Mouse (Mus musculus) intestine, embryonic 16.5 days (tissue): ENCODE results near the gene Frmd8. TPM values are rescaled to one million over a fixed set of nuclear protein-coding genes. Genes with fewer than 3 reads are reported as not detected.
A peak's percentile ranks its signal among the peaks of the same experiment; 100 is the strongest.

Experiments
- ATAC-seq: fragments of 200-750 bp; cut with Nextera tagmentation; 2 replicates; pipeline ENCODE4 v1.8.0; 2017; ENCODE audit warnings: moderate TSS enrichment, moderate library complexity
- H3K27ac ChIP-seq: fragments of 300-500 bp; sonication (generic); 2 replicates; pipeline ENCODE4 v1.5.1; 2014; ENCODE audit warnings: mild to moderate bottlenecking, low read length
- H3K27me3 ChIP-seq: fragments of 300-500 bp; sonication (generic); replicated peaks from 2 replicates; pipeline ENCODE4 v1.6.1; 2014; ENCODE audit warnings: low read length, control low read depth, mixed read lengths; ENCODE audit not compliant: control insufficient read depth, insufficient read depth
- H3K36me3 ChIP-seq: fragments of 300-500 bp; sonication (generic); 2 replicates; pipeline ENCODE4 v1.6.1; 2014; ENCODE audit warnings: low read length, control low read depth; ENCODE audit not compliant: control insufficient read depth, insufficient read depth
- H3K4me1 ChIP-seq: fragments of 300-500 bp; sonication (generic); 2 replicates; pipeline ENCODE4 v1.6.1; 2014; ENCODE audit warnings: low read length, control low read depth, mixed read lengths; ENCODE audit not compliant: control insufficient read depth, insufficient read depth
- H3K4me2 ChIP-seq: fragments of 300-500 bp; sonication (generic); 2 replicates; pipeline ENCODE4 v1.6.1; 2014; ENCODE audit warnings: low read depth, low read length, control low read depth
- H3K4me3 ChIP-seq: fragments of 300-500 bp; sonication (generic); 2 replicates; pipeline ENCODE4 v1.5.1; 2014; ENCODE audit warnings: mild to moderate bottlenecking, low read length
- H3K9ac ChIP-seq: fragments of 300-500 bp; sonication (generic); 2 replicates; pipeline ENCODE4 v1.6.1; 2014; ENCODE audit warnings: low read depth, low read length
- H3K9me3 ChIP-seq: fragments of 300-500 bp; sonication (generic); 2 replicates; pipeline ENCODE4 v1.6.1; 2016; ENCODE audit warnings: low read length, control low read depth; ENCODE audit not compliant: control insufficient read depth
- WGBS: fragments of 180-500 bp; shearing (Covaris S2); extraction: QIAGEN DNeasy Blood & Tissue Kit; methylation state at CpG from one replicate; pipeline ENCODE4 v1.1.7; 2014; 5-methylcytosine and 5-hydroxymethylcytosine counted together
- polyA plus RNA-seq: library from polyadenylated mRNA; unstranded; fragments of >200 nt; fragmentation: Nextera tagmentation; extraction: Ambion mirVana; gene quantifications from 2 replicates; pipeline ENCODE4 v1.2.1, GENCODE M21; 2015

Gene Frmd8
- polyA plus RNA-seq, 1 experiment from 2014 or later = 31.1 TPM

DNA sequence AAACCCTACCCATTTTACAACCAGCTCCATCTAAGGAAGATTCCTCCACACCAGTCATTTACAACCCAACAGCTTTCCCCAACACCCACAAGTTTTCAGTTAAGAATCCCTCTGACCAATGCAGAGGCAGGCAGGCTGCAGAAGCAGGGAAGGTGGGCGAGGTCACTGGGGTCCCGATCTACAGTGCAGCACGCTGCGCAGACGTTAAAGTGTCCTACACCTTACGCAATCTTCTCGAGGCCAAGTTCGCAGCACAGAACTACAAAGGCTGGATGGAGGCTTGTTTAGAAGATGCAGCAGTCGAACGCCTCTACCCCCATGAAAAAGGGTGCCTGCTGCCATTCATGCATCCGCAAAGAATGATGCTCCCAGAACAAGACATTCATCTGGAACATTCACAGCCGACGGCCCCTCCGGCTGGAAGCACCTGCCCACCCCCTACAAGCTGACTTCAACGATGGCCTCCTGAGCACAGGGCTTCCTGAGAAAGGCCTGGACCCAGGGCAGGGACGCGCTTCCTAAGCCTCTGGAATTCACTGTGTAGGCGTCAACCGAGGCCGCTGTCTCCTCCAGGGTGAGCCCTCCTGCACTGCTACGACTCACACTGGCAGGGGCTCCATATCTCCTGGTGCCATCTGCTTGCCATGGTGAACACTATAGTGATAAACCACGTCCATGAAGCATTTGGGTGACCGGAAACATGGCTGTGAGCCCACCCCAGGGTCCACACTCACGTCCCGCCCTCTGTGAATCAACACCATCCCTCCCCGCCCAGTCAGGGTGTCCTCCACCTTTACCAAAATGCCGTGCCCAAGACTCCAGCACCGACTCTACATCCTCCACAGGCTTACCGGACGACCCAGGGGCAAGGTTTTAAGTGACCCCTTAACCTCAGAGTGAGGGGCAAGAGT is 31.0 kb downstream of the Frmd8 start:
- H3K27me3 ChIP-seq = no peaks in the 10 kb centered on the region
- H3K4me1 ChIP-seq = peaks cover 65% of the 10 kb centered on the region
- peak overlapping the region; percentile 79 for H3K9ac ChIP-seq
- 70% methylated on average over 30 of the region's 30 CpGs for WGBS
- H3K36me3 ChIP-seq = no peaks in the 10 kb centered on the region
- no peak for ATAC-seq
- no peaks in the 10 kb centered on the region for H3K9me3 ChIP-seq
- H3K4me2 ChIP-seq = peak overlapping the region; percentile 69
- peak overlapping the region; percentile 56 for H3K4me3 ChIP-seq
- peak overlapping the region; percentile 99 for H3K27ac ChIP-seq

DNA sequence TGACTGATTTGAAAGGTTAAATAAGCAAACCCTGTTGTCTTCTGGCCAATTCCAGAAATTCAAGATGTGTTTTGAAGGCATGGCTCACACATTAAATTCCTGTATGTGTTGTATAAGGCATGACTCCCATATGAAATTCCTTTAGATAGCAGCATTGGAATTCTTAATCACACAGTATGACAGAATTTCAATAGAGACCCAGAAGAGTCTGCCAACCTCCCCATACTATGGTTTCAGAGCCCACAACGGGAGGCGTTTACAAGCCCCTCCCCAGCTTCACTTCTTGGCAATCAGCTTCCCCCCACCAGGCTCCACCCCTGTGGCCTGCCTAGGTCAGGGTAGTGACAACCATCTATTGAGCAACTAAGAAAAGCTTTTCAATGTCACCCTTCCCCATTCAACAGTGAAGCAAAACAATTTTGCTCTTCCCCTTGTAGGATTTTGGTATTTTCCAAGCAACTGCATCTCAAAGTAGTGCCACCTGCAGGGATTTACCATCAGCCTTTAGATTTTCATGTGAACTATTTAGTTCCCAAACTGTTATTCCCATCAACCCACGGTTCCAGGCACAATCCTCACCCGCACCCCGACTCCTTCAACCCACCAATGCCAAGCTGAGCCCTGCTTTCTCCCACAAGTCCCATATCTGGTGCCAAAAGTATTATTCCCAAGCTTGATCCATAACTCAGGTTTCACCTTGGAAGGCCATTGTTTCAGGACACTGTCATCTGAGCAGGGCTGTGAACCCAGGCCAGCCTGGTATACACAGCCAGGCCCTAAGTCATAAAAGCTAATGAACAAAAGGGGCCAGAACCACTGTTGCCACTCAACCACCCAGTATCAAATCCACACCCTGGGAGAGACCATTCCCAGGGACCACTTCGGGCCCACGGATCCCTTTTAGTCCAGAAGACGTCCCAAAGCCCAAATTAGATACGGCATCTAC is 32.0 kb downstream of the Frmd8 start:
- H3K27me3 ChIP-seq = no peaks in the 10 kb centered on the region
- WGBS = 72% methylated on average over 9 of the region's 9 CpGs
- peak overlapping the region; percentile 99 for H3K27ac ChIP-seq
- peak overlapping the region; percentile 56 for H3K4me3 ChIP-seq
- no peak for ATAC-seq
- no peaks in the 10 kb centered on the region for H3K36me3 ChIP-seq
- peak overlapping the region; percentile 69 for H3K4me2 ChIP-seq
- H3K9me3 ChIP-seq = no peaks in the 10 kb centered on the region
- peaks cover 56% of the 10 kb centered on the region for H3K4me1 ChIP-seq
- peak overlapping the region; percentile 79 for H3K9ac ChIP-seq

DNA sequence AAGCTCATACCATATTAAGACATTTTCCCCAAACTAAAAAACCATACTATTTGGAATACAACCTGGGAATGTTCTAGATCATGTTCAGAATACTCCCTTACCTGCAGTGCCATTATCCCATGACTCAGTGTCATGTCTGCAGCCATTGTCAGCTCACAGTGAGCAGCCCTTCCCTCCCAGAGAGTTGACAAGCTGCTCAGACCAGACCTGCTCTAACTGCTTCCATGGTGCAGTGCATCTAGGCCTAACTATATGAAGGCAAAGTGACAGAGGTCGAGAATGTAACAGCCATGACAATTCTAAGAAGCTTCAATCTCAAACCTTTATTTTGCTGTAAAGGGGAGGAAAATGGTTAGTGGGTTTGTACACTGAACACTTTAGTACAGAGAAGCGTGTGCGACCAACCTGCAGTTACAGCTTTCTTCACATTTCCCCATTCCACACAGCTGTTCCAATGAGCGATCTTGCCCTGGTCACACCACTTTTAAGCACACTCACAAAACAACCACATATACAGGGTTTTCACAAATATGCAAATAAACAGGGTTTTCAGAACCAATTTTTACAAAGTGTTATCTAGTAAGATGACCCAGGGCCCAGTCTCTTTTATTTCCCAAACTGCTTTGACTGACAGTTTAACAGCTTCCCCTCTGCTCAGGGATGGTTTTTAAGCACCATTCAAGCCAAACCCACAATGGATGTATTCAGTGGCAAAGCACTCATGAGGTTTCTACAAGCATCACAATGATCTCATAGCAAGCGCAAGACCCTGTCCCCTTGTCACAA is 32.9 kb downstream of the Frmd8 start:
- 72% methylated on average over 5 of the region's 5 CpGs for WGBS
- H3K27ac ChIP-seq = peak overlapping the region; percentile 99
- H3K4me2 ChIP-seq = peak overlapping the region; percentile 69
- H3K9me3 ChIP-seq = no peaks in the 10 kb centered on the region
- H3K9ac ChIP-seq = peak overlapping the region; percentile 79
- peak overlapping the region; percentile 56 for H3K4me3 ChIP-seq
- no peaks in the 10 kb centered on the region for H3K36me3 ChIP-seq
- ATAC-seq = no peak
- peaks cover 47% of the 10 kb centered on the region for H3K4me1 ChIP-seq
- H3K27me3 ChIP-seq = no peaks in the 10 kb centered on the region

DNA sequence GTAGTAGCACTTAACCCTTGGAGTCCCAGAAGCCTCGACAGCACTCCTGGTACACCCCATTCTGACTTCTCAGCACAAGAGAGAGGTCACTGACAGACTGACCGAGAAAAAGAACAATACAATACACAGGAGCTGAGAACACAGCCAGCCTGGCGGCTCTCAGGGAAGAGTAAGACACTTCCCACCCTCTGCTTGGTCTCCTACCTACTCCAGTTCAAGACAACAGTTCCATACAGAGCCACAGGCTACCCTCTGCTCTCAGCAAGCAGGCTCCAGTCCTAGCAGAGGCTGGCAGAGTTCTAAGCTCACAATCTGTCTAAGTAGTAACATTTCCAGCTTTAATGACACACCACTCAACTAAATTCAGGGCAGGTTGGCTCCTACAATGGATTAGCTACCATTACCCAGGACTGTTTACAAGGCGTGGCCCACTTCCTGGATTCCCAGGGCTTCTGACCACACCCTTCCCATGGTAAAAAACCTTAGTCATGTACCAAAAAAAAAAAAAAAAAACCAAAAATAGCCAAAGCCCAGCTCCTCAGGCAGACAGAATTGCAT is 33.6 kb downstream of the Frmd8 start:
- Histone ChIP-seq H3K9me3 (no peaks in the 10 kb centered on the region), H3K36me3 (no peaks in the 10 kb centered on the region), H3K27me3 (no peaks in the 10 kb centered on the region), H3K4me2 (no peak overlapping the region; the same call in 1 of the 2 replicates), H3K4me1 (peaks cover 41% of the 10 kb centered on the region), H3K9ac (peak overlapping the region; percentile 22; the same call in 1 of the 2 replicates), H3K27ac (peak overlapping the region; percentile 47; the same call in 1 of the 2 replicates), H3K4me3 (no peak overlapping the region)
- no peak for ATAC-seq
- WGBS = 70% methylated on average over 4 of the region's 4 CpGs

DNA sequence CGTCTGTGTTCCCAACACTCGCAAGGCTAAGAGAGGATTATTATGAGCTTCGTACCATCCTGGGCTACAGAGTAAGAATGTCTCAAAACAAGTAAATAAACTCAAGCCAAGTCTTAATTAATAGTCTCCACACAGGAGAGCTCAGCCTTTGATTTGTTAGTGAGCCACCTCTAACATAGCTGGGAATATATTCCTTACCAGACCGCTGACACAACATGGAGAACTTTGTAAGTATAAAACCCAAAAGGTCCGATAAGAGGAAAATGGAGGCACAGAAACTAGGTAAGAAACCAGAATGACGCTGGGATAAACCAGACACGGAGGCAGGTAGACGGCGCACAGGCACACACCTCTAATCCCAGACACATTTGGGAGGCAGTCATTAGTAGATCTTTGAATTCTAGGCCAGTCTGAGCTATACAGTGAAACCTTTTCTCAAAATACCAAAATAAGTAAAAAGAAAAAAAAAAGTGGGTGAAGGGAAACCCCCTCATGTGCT is 34.1 kb downstream of the Frmd8 start:
- Histone ChIP-seq H3K36me3 (no peaks in the 10 kb centered on the region), H3K4me1 (peaks cover 41% of the 10 kb centered on the region), H3K27ac (no peak overlapping the region), H3K4me3 (no peak overlapping the region), H3K4me2 (no peak overlapping the region), H3K27me3 (no peaks in the 10 kb centered on the region), H3K9me3 (no peaks in the 10 kb centered on the region), H3K9ac (no peak overlapping the region; the same call in 1 of the 2 replicates)
- 89% methylated on average over 9 of the region's 9 CpGs for WGBS
- ATAC-seq = no peak

DNA sequence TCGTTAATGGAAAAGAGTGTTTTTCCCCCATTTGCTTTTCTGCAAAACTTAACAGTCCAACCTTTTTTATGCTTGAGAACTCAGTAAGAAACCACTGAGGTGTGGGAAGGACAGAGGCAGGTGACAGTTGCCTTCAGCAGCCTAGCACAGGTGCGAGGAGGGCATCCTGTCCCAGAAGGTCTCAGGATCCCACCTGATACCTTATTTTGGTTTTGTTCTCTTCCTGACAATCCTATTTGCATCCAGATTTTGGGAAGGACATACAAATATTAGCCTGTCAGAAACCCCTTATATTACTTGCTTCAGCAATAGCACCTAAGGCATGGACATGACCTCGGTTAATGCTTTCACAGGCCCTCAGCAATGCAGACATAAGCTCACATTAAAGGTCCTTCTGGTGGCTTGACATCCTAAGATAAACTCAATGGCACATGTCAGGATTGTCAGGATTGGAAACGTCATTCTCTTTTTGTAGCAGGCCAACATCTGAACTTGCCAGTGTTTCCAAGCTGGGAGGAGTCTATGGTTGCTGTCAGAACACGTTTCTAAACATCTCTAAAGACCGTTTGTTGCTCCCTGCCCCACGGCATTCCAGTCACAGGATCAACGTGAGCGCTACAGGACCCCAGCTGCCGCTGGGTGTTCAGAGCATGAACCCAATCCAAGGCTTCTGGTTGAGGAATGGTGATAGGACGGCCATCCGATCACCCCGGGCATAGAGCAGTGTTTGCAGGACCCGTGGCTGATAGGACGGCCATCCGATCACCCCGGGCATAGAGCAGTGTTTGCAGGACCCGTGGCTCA is 34.8 kb downstream of the Frmd8 start:
- no peak overlapping the region; the same call in 1 of the 2 replicates for H3K9ac ChIP-seq
- WGBS = 73% methylated on average over 18 of the region's 18 CpGs
- peaks cover 41% of the 10 kb centered on the region for H3K4me1 ChIP-seq
- H3K9me3 ChIP-seq = no peaks in the 10 kb centered on the region
- H3K27me3 ChIP-seq = no peaks in the 10 kb centered on the region
- no peak overlapping the region for H3K4me2 ChIP-seq
- no peak overlapping the region for H3K27ac ChIP-seq
- no peak for ATAC-seq
- H3K4me3 ChIP-seq = no peak overlapping the region
- no peaks in the 10 kb centered on the region for H3K36me3 ChIP-seq

DNA sequence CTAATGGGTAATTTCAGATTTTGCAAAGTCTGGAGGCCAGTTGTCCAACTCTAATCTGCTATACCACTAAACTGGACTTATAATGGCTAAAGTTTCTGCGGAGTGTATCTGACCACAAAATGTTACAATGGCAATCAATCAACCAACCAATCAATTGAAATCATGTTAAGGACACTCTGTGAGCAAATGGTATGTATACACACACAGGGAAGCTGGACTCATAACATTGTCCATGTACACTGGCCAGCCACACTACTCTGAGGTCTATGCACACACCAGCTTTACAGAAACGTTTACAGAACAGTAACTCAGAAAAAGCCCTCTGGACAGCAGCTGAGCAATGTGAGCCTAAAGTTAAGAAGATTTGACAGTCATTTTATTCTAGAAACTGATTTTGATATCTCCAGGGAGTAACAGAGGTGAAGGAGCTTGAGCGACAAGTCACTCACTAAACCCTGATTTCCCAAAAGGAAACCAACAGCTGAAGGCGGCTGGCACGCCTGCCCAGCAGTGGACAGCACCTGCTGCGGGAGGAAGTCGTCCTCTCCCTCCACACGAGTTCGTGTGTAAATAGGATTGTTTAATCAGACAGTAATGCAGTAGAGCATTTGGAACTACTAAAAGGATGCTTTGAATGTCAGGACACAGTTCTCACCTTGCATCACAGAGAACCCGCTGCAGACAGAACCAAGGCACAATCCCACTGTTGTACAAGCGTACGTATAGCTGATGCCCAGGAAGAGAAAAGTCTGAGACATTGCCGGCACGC is 35.6 kb downstream of the Frmd8 start:
- WGBS = 66% methylated on average over 14 of the region's 14 CpGs

DNA sequence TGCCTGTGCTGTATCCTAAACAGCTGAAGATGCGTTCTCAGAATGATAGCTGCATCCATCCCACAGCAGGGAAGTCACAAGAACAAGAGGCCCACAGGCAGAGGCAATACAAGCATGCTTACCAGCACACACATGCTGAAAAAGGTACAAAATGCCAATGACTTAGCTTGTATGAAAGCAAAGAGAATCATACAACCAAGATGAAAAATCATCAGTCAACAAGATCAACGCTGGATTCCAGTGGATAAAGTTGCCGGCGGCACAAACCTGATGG is 36.2 kb downstream of the Frmd8 start:
- Histone ChIP-seq H3K36me3 (no peaks in the 10 kb centered on the region), H3K4me3 (no peak overlapping the region), H3K27me3 (no peaks in the 10 kb centered on the region), H3K9me3 (no peaks in the 10 kb centered on the region), H3K9ac (no peak overlapping the region), H3K4me1 (peaks cover 29% of the 10 kb centered on the region), H3K4me2 (no peak overlapping the region), H3K27ac (no peak overlapping the region)
- 85% methylated on average over 4 of the region's 4 CpGs for WGBS
- no peak for ATAC-seq

More for the DNA sequence above, 35.6 kb downstream of the Frmd8 start:
- Histone ChIP-seq H3K4me1 (peaks cover 34% of the 10 kb centered on the region), H3K27me3 (no peaks in the 10 kb centered on the region), H3K4me2 (no peak overlapping the region), H3K9me3 (no peaks in the 10 kb centered on the region), H3K9ac (no peak overlapping the region), H3K4me3 (no peak overlapping the region), H3K36me3 (no peaks in the 10 kb centered on the region), H3K27ac (no peak overlapping the region)
- ATAC-seq = no peak
